Mouse (Mus musculus) liver (tissue): ENCODE measurements around the gene Hspb7.
A peak's percentile ranks its signal among the peaks of the same experiment; 100 is the strongest.

Experiments used
- DNase-seq: peaks from one replicate; pipeline ENCODE4 v3.0.0-alpha.2; 2020; ENCODE audit warnings: mixed read lengths

Hspb7 gene

GRCm38 (mm10) chr4:141420192-141420829 lies at the start of gene Hspb7:
TSS of gene Hspb7 (plus strand) at chr4:141420779.
- DNase-seq = no peak

GRCm38 (mm10) chr4:141372426-141372825 lies 48.2 kb upstream of the Hspb7 start:
- DNase-seq = no peak

DNA sequence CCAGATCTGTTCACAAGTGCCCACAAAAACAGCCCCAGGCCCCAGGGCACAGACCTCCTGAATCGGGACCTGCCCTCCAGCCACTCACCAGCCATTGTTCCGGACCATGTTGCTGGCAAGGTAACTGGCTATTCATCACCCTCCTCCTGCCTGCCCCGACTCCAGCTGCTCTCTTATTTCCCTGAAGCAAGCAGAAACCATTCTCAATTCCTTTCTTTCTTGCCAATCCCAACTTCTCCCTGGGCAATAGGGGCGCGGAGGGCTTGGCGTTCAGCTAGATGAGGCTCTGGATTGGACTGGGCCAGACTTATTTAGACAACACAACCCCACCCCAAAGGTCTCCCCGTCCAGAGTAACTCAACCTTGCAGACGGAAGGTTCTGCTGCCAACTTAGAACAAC lies 40.9 kb upstream of the Hspb7 start:
- DNase-seq = no peak

- DNase-seq = peak; percentile 40
These were observed 38.2 kb upstream of the Hspb7 start for GRCm38 (mm10) chr4:141382406-141382805.

- DNase-seq = peak; percentile 66
These were observed 35.3 kb upstream of the Hspb7 start for GRCm38 (mm10) chr4:141385275-141385674.

DNA sequence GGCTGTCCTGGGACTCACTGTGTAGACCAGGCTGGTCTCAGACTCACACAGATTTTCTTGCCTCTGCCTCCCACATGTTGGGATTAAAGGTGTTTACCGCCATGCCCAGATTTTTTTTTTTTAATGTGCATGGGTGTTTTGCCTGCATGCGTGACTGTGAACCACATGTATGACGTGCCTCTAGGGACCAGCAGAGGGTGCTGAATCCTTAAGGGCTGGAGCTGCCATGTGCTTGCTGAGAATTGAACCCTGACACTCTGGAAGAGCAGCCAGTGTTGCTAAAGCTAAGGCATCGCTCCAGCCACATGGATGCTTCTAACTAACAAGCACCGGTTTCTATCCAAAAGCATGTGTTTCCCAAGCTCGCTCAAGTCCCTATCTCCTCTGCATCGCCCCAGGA lies 34.4 kb upstream of the Hspb7 start:
- DNase-seq = no peak

GRCm38 (mm10) chr4:141387093-141387784 lies 33.3 kb upstream of the Hspb7 start:
- DNase-seq = peak; percentile 74

GRCm38 (mm10) chr4:141387933-141388332 lies 32.6 kb upstream of the Hspb7 start:
- DNase-seq = no peak

- no peak for DNase-seq
These were observed 31.0 kb upstream of the Hspb7 start for GRCm38 (mm10) chr4:141389366-141390150.

DNA sequence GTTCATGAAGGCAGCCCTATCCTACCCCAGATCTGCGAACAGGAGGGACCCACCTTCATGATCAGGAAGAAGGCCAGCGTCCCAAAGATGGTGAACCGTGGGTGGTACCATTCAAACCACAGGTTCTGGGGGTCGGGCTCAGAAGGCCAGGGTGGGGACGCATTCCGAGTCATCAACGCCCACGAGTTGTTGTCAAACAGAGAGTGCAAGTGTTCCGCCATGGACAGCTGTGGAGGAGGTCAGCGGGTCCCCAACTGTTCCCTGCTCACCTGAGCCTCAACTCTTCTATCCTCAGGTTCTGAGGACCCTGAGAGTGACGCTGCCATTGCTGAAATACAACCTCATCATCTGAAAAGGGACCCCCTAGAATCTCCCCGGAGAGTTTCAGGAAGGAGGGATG lies 29.3 kb upstream of the Hspb7 start:
- no peak for DNase-seq

GRCm38 (mm10) chr4:141394751-141395150 lies 25.8 kb upstream of the Hspb7 start:
- DNase-seq = peak; percentile 15

DNA sequence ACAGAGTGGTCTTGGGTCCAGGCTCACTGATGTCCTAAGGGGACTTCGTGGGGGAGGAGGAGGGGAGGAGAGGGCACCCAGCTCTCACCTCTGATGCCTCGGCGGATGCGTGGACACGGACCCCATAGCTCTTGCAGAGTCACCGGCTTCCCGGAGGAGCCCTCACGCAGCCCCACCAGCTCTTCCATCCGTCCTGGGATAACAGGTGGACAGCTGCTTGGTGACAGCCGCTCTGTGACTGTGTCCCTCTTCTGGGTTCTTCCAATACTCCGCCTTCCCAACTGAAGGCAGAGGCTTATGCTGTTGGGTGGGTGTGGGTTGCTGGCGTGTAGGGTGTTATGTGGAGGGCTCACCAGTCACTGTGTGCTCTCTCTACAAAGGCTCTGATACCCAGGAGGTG lies 22.7 kb upstream of the Hspb7 start:
- no peak for DNase-seq

DNA sequence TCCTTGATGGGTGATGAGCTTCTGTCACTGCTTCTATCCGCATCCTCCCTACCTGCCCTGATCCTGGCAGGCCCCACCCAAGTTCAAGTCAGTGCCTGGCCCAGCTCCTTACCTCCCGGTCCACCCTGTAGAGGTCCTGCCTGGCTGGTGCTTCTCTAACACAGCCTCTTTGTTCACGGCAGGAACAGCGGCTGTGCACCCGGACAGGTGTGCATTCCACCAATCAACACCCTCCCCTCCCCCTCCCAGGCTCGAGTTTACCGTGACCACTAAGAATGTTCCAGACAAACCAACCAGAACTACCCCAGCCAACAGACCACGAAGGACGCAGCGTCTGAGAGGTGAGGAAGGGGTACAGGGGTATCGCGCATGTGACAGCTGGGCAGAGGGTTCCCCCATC lies 22.0 kb upstream of the Hspb7 start, which contains the start of gene Clcnka:
Clcnka (minus strand) TSS at position 180 of the 400 bp plus-strand sequence.
- no peak for DNase-seq

- no peak for DNase-seq
These were observed 20.4 kb upstream of the Hspb7 start for GRCm38 (mm10) chr4:141400171-141400570.

DNA sequence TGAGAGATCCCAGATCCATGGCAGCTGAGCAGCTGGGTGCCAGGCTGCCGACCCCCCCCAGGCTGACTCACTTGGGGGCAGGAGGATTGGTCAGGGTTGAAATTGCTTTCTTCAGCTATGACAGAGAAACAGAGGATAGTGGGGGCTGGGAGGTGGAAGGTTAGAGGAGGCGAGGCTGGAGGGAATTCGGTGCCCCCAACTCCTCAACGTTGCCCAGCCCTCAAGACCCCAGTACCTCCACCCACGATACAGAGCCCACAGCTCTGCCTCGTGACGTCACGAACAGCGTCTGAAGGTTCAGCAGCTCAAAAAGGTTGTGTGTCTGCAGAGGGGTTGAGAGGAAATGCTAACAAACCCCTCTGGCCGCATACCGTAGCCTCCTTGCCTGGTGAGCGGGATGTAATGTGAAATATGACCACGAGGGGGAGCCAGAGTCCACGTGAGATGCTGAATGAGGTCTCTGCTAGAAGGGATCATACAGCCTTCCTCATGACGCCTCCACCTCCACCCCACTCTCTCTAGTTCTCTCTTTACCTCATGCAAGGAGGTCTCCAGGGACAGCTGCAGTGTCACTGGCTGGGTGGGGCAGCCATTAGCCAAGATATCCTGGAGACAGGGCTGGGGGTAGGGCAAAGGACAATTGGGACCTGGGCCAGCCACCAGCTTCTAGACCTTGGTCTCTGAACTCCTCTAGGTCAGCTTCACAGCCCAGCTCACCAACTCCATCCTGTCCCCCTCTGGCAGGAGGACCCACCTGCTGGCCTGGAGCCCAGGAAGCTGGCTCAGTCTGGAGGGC lies 15.9 kb upstream of the Hspb7 start:
- peak; percentile 79 for DNase-seq

DNA sequence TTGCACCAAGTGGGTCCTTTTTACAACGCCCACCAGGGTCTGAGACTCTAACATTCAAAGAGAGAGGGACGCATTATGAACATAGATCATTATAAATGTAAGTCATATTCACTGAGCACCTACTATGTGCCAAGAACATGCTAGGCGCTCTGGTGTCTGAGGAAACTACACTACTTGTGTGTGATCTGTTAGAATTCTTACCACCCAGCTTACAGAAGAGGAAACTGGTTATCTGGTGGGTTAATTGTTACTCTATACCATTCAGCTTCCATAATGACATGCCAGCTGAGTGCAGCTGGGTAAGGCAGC lies 15.3 kb upstream of the Hspb7 start:
- DNase-seq = no peak

- peak; percentile 26 for DNase-seq
These were observed 13.9 kb upstream of the Hspb7 start for GRCm38 (mm10) chr4:141406516-141407299.

DNA sequence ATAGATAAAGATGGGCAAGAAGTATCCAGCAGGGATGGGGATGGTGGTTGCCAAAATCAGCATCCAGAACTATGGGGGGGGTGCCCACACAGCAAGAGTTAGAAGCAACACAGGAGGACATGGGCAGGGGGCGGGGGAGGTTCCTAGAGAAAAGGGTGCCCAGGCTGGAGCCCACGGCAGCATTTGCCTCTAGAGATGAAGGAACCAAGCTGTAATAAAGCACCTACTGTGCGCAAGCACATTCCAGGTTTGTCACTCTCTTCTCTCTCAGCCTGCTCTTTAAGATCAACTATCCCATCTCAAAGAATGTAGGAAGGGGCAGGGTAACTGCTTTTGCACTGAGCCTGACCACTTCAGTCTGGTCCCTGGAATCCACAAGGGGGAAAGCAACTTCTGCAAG lies 12.0 kb upstream of the Hspb7 start:
- DNase-seq = no peak

- DNase-seq = no peak
These were observed 9.1 kb upstream of the Hspb7 start for GRCm38 (mm10) chr4:141411430-141411992.

- DNase-seq = no peak
These were observed 4.7 kb upstream of the Hspb7 start, which contains the start of gene Clcnkb for GRCm38 (mm10) chr4:141415924-141416323. TSS of gene Clcnkb (minus strand) at chr4:141416014.

- DNase-seq = peak; percentile 38
These were observed 984 bp upstream of the Hspb7 start for GRCm38 (mm10) chr4:141419398-141420191.
